Mouse (Mus musculus) 416B (cell line): Measurements from ENCODE around the gene Vezf1.

ENCODE experiments used
- DNase-seq: peaks from one replicate; pipeline ENCODE4 v3.0.0; 2011; ENCODE audit warnings: low read depth

Vezf1 gene

GRCm38 (mm10) chr11:88054589-88054988 lies 13.5 kb upstream of the Vezf1 start:
- peak; percentile 79 for DNase-seq

- DNase-seq, result peak; percentile 12
These were observed 12.3 kb upstream of the Vezf1 start for GRCm38 (mm10) chr11:88055777-88056176.

GRCm38 (mm10) chr11:88057788-88058187 lies 10.3 kb upstream of the Vezf1 start:
- DNase-seq, result peak; percentile 69

- peak; percentile 90 for DNase-seq
These were observed 8.9 kb upstream of the Vezf1 start for GRCm38 (mm10) chr11:88059141-88059540.

GRCm38 (mm10) chr11:88061892-88062625 lies 6.0 kb upstream of the Vezf1 start:
- peak; percentile 71 for DNase-seq

- no peak for DNase-seq
These were observed 2.3 kb upstream of the Vezf1 start for GRCm38 (mm10) chr11:88065732-88066131.

GRCm38 (mm10) chr11:88067191-88067585 lies 891 bp upstream of the Vezf1 start:
- peak; percentile 75 for DNase-seq

- peak; percentile 88 for DNase-seq
These were observed 549 bp downstream of the Vezf1 start for GRCm38 (mm10) chr11:88068411-88069245.

GRCm38 (mm10) chr11:88069246-88069570 lies 1.1 kb downstream of the Vezf1 start:
- DNase-seq, result no peak

GRCm38 (mm10) chr11:88070392-88070791 lies 2.3 kb downstream of the Vezf1 start:
- DNase-seq, result peak; percentile 70

- DNase-seq, result no peak
These were observed 3.0 kb downstream of the Vezf1 start for GRCm38 (mm10) chr11:88071113-88071512.

GRCm38 (mm10) chr11:88073343-88073875 lies 5.3 kb downstream of the Vezf1 start:
- DNase-seq, result no peak

GRCm38 (mm10) chr11:88075701-88076100 lies 7.6 kb downstream of the Vezf1 start:
- peak; percentile 32 for DNase-seq

- no peak for DNase-seq
These were observed 8.3 kb downstream of the Vezf1 start for GRCm38 (mm10) chr11:88076394-88076793.

GRCm38 (mm10) chr11:88083699-88084098 lies 15.6 kb downstream of the Vezf1 start:
- DNase-seq, result peak; percentile 84

- DNase-seq, result no peak
These were observed 18.9 kb downstream of the Vezf1 start for GRCm38 (mm10) chr11:88086737-88087627.

GRCm38 (mm10) chr11:88089150-88089549 lies 21.1 kb downstream of the Vezf1 start:
- no peak for DNase-seq

GRCm38 (mm10) chr11:88090293-88090692 lies 22.2 kb downstream of the Vezf1 start:
- DNase-seq, result peak; percentile 76

GRCm38 (mm10) chr11:88091949-88092348 lies 23.9 kb downstream of the Vezf1 start:
- DNase-seq, result peak; percentile 65

GRCm38 (mm10) chr11:88097173-88097572 lies 29.1 kb downstream of the Vezf1 start:
- peak; percentile 47 for DNase-seq

- DNase-seq, result peak; percentile 72
These were observed 30.1 kb downstream of the Vezf1 start, which contains the start of gene Cuedc1 for GRCm38 (mm10) chr11:88098021-88098729. Gene Cuedc1, plus strand, starts transcription at chr11:88098058.
